Mouse (Mus musculus): ENCODE measurements at regions not wholly inside any gene's neighbourhood (a gene's known extent, or its start where the extent isn't known, plus 50 kb on each side); places are given as distances from the start of the nearest gene placed in this dataset.

GRCm38 (mm10) chr3:34561709-34562108 lies 88.5 kb upstream of the Sox2 start:
- H3K27ac ChIP-seq, result no peak overlapping the region
- H3K4me2 ChIP-seq, result no peak overlapping the region
- H3K4me1 ChIP-seq (replicated peaks), result no peaks in the 10 kb centered on the region
- no peaks in the 10 kb centered on the region for H3K9me3 ChIP-seq (replicated peaks)
- H3K27me3 ChIP-seq, result no peaks in the 10 kb centered on the region
- WGBS, result 63% methylated on average over 5 of the region's 5 CpGs
- H3K4me3 ChIP-seq, result no peak overlapping the region
- no peak for ATAC-seq (replicated peaks; ENCODE audit: insufficient number of reproducible peaks, insufficient read depth, low FRiP score, low read depth)
- H3K9ac ChIP-seq, result no peak overlapping the region
- H3K36me3 ChIP-seq, result no peaks in the 10 kb centered on the region

GRCm38 (mm10) chr3:34559841-34560703 lies 90.1 kb upstream of the Sox2 start:
- H3K27ac ChIP-seq, result no peak overlapping the region
- 76% methylated on average over 13 of the region's 13 CpGs for WGBS
- no peak overlapping the region for H3K4me2 ChIP-seq
- H3K36me3 ChIP-seq, result no peaks in the 10 kb centered on the region
- H3K9ac ChIP-seq, result no peak overlapping the region
- H3K4me3 ChIP-seq, result no peak overlapping the region
- no peaks in the 10 kb centered on the region for H3K4me1 ChIP-seq (replicated peaks)
- H3K9me3 ChIP-seq (replicated peaks), result no peaks in the 10 kb centered on the region
- H3K27me3 ChIP-seq, result no peaks in the 10 kb centered on the region
- no peak for ATAC-seq (replicated peaks; ENCODE audit: insufficient number of reproducible peaks, insufficient read depth, low FRiP score, low read depth)

DNA sequence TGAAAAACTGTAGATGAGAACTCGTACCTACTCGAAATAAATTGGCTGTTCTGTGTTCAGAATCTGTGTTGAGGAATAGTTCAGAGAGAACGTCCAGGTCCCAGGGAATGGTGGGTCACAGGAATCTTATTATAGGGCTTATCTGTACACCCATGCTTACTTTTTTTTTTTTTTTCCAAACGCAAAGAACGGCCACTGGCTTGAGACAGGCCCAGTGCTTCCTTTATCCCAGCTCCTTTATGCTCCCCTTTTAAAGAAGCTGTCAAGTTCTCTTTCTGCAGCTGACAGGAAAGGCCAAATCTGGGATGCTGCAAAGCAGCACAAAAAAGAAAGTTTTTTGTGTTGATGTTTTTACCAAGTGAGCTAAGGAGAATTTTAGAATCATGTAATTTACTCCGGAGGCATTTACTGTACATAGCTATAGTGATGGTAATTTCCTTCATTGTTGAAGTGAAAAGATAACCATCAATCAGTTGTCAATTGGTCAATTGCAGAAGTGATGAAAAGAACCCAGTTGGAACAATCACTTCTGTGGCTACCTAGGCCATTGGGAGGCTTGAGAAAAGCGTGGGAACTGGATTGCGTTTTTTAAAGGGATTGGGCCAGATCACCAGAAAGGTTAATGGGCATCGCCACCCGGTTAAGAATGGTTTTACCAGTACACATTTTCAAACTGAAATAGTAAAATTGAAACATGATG lies 91.2 kb upstream of the Sox2 start:
- no peak for ATAC-seq (replicated peaks; ENCODE audit: insufficient number of reproducible peaks, insufficient read depth, low FRiP score, low read depth)
- H3K4me1 ChIP-seq (replicated peaks), result no peaks in the 10 kb centered on the region
- H3K27me3 ChIP-seq, result no peaks in the 10 kb centered on the region
- no peak overlapping the region for H3K27ac ChIP-seq
- H3K4me2 ChIP-seq, result no peak overlapping the region
- H3K9ac ChIP-seq, result no peak overlapping the region
- H3K36me3 ChIP-seq, result no peaks in the 10 kb centered on the region
- H3K9me3 ChIP-seq (replicated peaks), result no peaks in the 10 kb centered on the region
- H3K4me3 ChIP-seq, result no peak overlapping the region
- WGBS, result 65% methylated on average over 10 of the region's 10 CpGs

- no peaks in the 10 kb centered on the region for H3K27me3 ChIP-seq
- H3K4me1 ChIP-seq (replicated peaks), result no peaks in the 10 kb centered on the region
- no peaks in the 10 kb centered on the region for H3K9me3 ChIP-seq (replicated peaks)
- no peak overlapping the region for H3K4me2 ChIP-seq
- WGBS, result 69% methylated on average over 16 of the region's 17 CpGs
- H3K9ac ChIP-seq, result no peak overlapping the region
- no peaks in the 10 kb centered on the region for H3K36me3 ChIP-seq
- no peak overlapping the region for H3K27ac ChIP-seq
- H3K4me3 ChIP-seq, result no peak overlapping the region
- ATAC-seq (replicated peaks; ENCODE audit: insufficient number of reproducible peaks, insufficient read depth, low FRiP score, low read depth), result no peak
Measured at GRCm38 (mm10) chr3:34552542-34553208, 97.5 kb upstream of the Sox2 start.

DNA sequence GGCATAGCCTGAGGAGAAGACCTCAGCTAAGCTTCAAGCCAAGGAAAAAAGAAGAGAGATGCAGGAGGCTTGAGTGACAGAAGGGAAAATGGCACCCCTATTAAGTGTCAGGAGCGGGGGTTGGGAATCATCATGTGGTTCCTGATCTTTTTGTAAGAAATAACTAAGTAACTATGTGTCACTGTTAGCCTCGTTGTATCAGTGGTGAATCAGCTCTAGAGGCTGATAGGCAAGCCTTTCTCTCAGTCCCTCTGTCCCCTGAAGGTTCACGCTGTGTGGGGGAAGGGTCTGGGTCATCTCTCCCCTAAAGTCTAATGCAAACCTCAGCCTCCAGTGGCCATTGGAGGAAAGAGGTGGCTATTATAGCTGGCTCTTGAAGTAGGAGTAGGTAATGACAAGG lies 99.1 kb upstream of the Sox2 start:
- Histone ChIP-seq H3K9ac (no peak overlapping the region), H3K4me1 (replicated peaks) (no peaks in the 10 kb centered on the region), H3K4me3 (no peak overlapping the region), H3K9me3 (replicated peaks) (no peaks in the 10 kb centered on the region), H3K27ac (no peak overlapping the region), H3K36me3 (no peaks in the 10 kb centered on the region), H3K4me2 (no peak overlapping the region), H3K27me3 (no peaks in the 10 kb centered on the region)
- 56% methylated on average over 3 of the region's 3 CpGs for WGBS
- no peak for ATAC-seq (replicated peaks; ENCODE audit: insufficient number of reproducible peaks, insufficient read depth, low FRiP score, low read depth)

DNA sequence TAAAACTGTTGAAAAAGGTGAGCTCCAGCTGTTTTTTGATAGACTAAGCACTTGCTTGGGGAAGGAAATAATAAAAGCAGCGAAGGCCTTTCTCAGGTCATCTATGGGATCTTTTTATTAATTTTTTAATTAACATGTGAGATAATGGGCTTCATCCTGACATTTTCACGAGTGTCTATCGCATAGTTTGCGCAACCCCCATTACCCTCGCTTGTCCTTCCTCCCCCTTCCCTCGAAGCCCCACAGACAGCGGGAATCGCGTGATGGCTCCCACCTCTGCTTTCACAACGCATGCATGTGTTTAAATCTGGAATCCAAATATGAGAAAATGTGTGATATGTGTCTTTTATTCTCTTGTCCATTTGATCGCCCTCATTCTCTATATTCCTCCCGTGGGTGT lies 100.0 kb upstream of the Sox2 start:
- Histone ChIP-seq H3K9me3 (replicated peaks) (no peaks in the 10 kb centered on the region), H3K4me1 (replicated peaks) (no peaks in the 10 kb centered on the region), H3K27ac (no peak overlapping the region), H3K36me3 (no peaks in the 10 kb centered on the region), H3K4me3 (no peak overlapping the region), H3K27me3 (no peaks in the 10 kb centered on the region), H3K4me2 (no peak overlapping the region), H3K9ac (no peak overlapping the region)
- WGBS, result 76% methylated on average over 12 of the region's 12 CpGs
- no peak for ATAC-seq (replicated peaks; ENCODE audit: insufficient number of reproducible peaks, insufficient read depth, low FRiP score, low read depth)

DNA sequence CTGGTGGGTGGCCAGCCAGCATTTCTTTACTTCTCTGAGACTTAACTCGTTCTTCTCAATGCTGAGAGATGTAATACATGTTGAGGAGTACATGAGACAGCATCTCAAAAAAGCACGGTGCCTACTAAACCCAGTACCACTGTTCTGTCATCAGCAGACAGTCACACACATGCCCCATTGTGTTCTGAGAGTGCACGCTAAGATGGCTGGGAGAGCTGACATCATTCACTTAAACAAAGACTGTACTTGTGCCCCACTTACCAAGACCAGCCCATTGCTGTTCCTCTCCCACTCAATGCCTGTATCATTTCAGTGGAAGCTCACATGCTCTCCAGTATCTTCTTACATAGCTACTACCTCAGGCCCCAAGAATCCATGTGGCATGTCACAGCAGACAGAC lies 117.8 kb upstream of the Sox2 start:
- H3K27me3 ChIP-seq, result no peaks in the 10 kb centered on the region
- no peak overlapping the region for H3K27ac ChIP-seq
- 47% methylated on average over 3 of the region's 3 CpGs for WGBS
- no peak overlapping the region for H3K4me2 ChIP-seq
- H3K4me1 ChIP-seq (replicated peaks), result no peaks in the 10 kb centered on the region
- H3K9me3 ChIP-seq (replicated peaks), result no peaks in the 10 kb centered on the region
- ATAC-seq (replicated peaks; ENCODE audit: insufficient number of reproducible peaks, insufficient read depth, low FRiP score, low read depth), result no peak
- H3K36me3 ChIP-seq, result no peaks in the 10 kb centered on the region
- H3K4me3 ChIP-seq, result no peak overlapping the region
- H3K9ac ChIP-seq, result no peak overlapping the region

GRCm38 (mm10) chr3:34531836-34532235 lies 118.4 kb upstream of the Sox2 start:
- no peak overlapping the region for H3K27ac ChIP-seq
- no peak overlapping the region for H3K9ac ChIP-seq
- no peak overlapping the region for H3K4me2 ChIP-seq
- H3K27me3 ChIP-seq, result no peaks in the 10 kb centered on the region
- no peaks in the 10 kb centered on the region for H3K9me3 ChIP-seq (replicated peaks)
- no peaks in the 10 kb centered on the region for H3K36me3 ChIP-seq
- H3K4me1 ChIP-seq (replicated peaks), result no peaks in the 10 kb centered on the region
- no peak overlapping the region for H3K4me3 ChIP-seq
- WGBS, result 76% methylated on average over 7 of the region's 7 CpGs
- ATAC-seq (replicated peaks; ENCODE audit: insufficient number of reproducible peaks, insufficient read depth, low FRiP score, low read depth), result no peak

DNA sequence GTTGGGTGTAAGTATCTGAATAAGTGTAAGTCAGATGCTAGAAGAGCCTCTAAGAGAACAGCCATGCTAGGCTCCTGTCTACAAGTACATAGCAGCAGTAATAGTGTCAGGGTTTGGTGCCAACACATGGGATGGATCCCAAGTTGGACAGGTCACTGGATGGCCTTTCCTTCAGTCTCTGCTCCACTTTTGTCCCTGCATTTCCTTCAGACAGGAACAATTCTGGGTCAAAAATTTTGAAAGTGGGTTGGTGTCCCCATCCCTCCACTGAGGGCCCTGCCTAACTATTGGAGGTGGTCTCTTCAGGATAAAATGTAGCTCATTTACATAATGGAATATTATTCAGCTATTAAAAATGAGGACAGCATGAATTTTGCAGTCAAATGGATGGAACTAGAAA lies 122.7 kb upstream of the Sox2 start:
- Histone ChIP-seq H3K27me3 (no peaks in the 10 kb centered on the region), H3K36me3 (no peaks in the 10 kb centered on the region), H3K4me2 (no peak overlapping the region), H3K4me3 (no peak overlapping the region), H3K4me1 (replicated peaks) (no peaks in the 10 kb centered on the region), H3K27ac (no peak overlapping the region), H3K9ac (no peak overlapping the region), H3K9me3 (replicated peaks) (no peaks in the 10 kb centered on the region)
- no peak for ATAC-seq (replicated peaks; ENCODE audit: insufficient number of reproducible peaks, insufficient read depth, low FRiP score, low read depth)

DNA sequence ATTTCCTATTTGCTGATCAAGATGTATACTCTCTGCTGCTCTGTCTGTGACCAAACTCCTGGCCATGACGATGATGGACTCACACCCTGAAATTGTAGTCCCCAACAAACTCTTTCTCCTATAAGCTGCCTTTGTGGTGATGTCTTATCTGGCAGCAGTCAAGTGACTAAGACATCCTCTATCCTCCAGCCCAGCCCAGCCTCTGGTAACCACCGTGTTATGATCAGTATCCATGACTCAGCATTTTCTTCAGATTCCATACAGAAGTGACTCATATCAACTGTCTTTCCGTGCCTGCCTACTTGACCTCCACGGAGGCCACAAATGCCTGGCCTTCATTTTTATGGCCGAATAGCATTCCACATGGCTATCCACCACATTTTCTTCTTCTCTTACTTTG lies 124.5 kb upstream of the Sox2 start:
- no peak overlapping the region for H3K4me2 ChIP-seq
- H3K4me3 ChIP-seq, result no peak overlapping the region
- H3K4me1 ChIP-seq (replicated peaks), result no peaks in the 10 kb centered on the region
- H3K27ac ChIP-seq, result no peak overlapping the region
- no peaks in the 10 kb centered on the region for H3K27me3 ChIP-seq
- H3K9ac ChIP-seq, result no peak overlapping the region
- H3K36me3 ChIP-seq, result no peaks in the 10 kb centered on the region
- no peak for ATAC-seq (replicated peaks; ENCODE audit: insufficient number of reproducible peaks, insufficient read depth, low FRiP score, low read depth)
- no peaks in the 10 kb centered on the region for H3K9me3 ChIP-seq (replicated peaks)
- WGBS, result 87% methylated on average over 5 of the region's 5 CpGs

- H3K27ac ChIP-seq, result no peak overlapping the region
- H3K4me3 ChIP-seq, result no peak overlapping the region
- 86% methylated on average over 6 of the region's 6 CpGs for WGBS
- no peaks in the 10 kb centered on the region for H3K36me3 ChIP-seq
- no peak for ATAC-seq (replicated peaks; ENCODE audit: insufficient number of reproducible peaks, insufficient read depth, low FRiP score, low read depth)
- no peak overlapping the region for H3K4me2 ChIP-seq
- no peaks in the 10 kb centered on the region for H3K9me3 ChIP-seq (replicated peaks)
- no peak overlapping the region for H3K9ac ChIP-seq
- no peaks in the 10 kb centered on the region for H3K27me3 ChIP-seq
- H3K4me1 ChIP-seq (replicated peaks), result no peaks in the 10 kb centered on the region
Measured at GRCm38 (mm10) chr3:34522054-34522684, 128.0 kb upstream of the Sox2 start.

All from heart, embryonic 15.5 days (tissue).